Mouse (Mus musculus) T-cell, adult 2 months (primary cell): ENCODE data around the gene Vat1l.

Experiments
- DNase-seq: peaks from one replicate; pipeline ENCODE4 v3.0.0; 2022; ENCODE audit warnings: low spot score

Gene Vat1l

GRCm38 (mm10) chr8:114398326-114398725 lies 192.9 kb downstream of the Vat1l start:
- no peak for DNase-seq

- DNase-seq = no peak
Measured at GRCm38 (mm10) chr8:114399273-114399672, 193.9 kb downstream of the Vat1l start.

- DNase-seq = no peak
Measured at GRCm38 (mm10) chr8:114401679-114402078, 196.3 kb downstream of the Vat1l start.

GRCm38 (mm10) chr8:114411421-114411820 lies 206.0 kb downstream of the Vat1l start:
- no peak for DNase-seq

GRCm38 (mm10) chr8:114417786-114418185 lies 212.4 kb downstream of the Vat1l start, which contains the start of gene Clec3a:
TSS of gene Clec3a (plus strand) at chr8:114418086.
- DNase-seq = no peak

GRCm38 (mm10) chr8:114418486-114418885 lies 213.1 kb downstream of the Vat1l start:
- DNase-seq = no peak

- DNase-seq = no peak
Measured at GRCm38 (mm10) chr8:114418904-114419303, 213.5 kb downstream of the Vat1l start.

- DNase-seq = no peak
Measured at GRCm38 (mm10) chr8:114421544-114421943, 216.1 kb downstream of the Vat1l start.
